ENCODE assay signal across 1 mouse cellular context in the genomic region with DNA sequence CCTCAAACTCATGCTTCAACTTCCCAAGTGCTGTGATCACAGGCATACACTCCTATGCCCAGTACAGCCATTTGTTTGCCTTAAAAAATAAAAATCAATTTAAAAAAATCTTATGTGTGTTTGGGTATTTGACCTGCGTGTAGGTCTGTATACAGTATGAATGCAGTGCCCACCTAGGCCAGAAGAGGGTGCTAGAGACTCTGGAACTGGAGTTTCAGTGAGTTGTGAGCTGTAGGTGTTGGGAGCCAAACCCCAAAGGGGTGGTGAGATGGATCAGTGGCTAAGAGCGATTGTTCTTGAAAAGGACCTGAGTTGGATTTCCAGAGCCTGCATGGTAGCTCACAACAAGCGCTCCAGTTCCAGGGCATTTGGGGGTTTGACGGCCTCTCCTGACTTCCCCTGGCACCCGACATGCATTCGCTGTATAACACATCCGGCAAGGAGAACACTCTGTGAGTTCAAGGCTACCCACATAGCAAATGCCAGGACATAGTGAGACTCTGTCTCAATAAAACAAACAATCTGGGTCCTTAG.
TF ChIP-seq lines count a peak whose summit lies in the region.

No protein-coding gene starts in this region.

TF ChIP-seq in CH12.LX, 34 proteins besides CTCF, POLR2A, EP300 and RAD21 (continued from another document):
- TF ChIP-seq CHD2 (IDR thresholded peaks at IDR 0.05; ENCODE audit: low read length) = no peak
- TF ChIP-seq SMC3 (IDR thresholded peaks at IDR 0.05; ENCODE audit: low read depth, low read length) = peak; percentile 68
- TF ChIP-seq ZC3H11A (IDR thresholded peaks at IDR 0.05; ENCODE audit: low read depth, low read length) = no peak
- no peak for TF ChIP-seq MEF2A (IDR thresholded peaks at IDR 0.05; ENCODE audit: borderline replicate concordance, low read depth, low read length)
- no peak for TF ChIP-seq ZMIZ1 (IDR thresholded peaks at IDR 0.05; ENCODE audit: low read depth, low read length)
- TF ChIP-seq HCFC1 (IDR thresholded peaks at IDR 0.05; ENCODE audit: low read depth, low read length) = no peak
- no peak for TF ChIP-seq RCOR1 (conservative IDR thresholded peaks at IDR 0.05; ENCODE audit: low read depth, low read length)
- TF ChIP-seq GABPA (IDR thresholded peaks at IDR 0.05; ENCODE audit: insufficient replicate concordance, low read depth, low read length) = no peak
- TF ChIP-seq UBTF (IDR thresholded peaks at IDR 0.05; ENCODE audit: low read depth, low read length) = no peak
- TF ChIP-seq PAX5 (IDR thresholded peaks at IDR 0.05; ENCODE audit: low read length) = no peak
- TF ChIP-seq MYC (IDR thresholded peaks at IDR 0.05; ENCODE audit: low read depth, low read length) = 0 out of 2 replicates have a peak, but pooled peaks have one; percentile 48
- no peak for TF ChIP-seq ZKSCAN1 (IDR thresholded peaks at IDR 0.05; ENCODE audit: borderline replicate concordance, low read depth, low read length)
TF ChIP-seq in CH12.LX: peak in this region for 3.
